Mouse (Mus musculus) testis, adult 2 months (tissue): ENCODE measurements at regions not wholly inside any gene's neighbourhood (a gene's known extent, or its start where the extent isn't known, plus 50 kb on each side); places are given as distances from the start of the nearest gene placed in this dataset.

Experiments used
- CTCF ChIP-seq: fragments of 200-500 bp; IDR thresholded peaks from 2 replicates; pipeline ENCODE4 v1.5.1; 2012; ENCODE audit warnings: low read depth, mild to moderate bottlenecking, inconsistent platforms, low read length, moderate library complexity; ENCODE audit not compliant: control insufficient read depth, insufficient read depth, insufficient replicate concordance
- POLR2A ChIP-seq: fragments of 200-500 bp; IDR thresholded peaks from 2 replicates; pipeline ENCODE4 v1.6.1; 2012; ENCODE audit warnings: low read depth, mild to moderate bottlenecking, inconsistent platforms, low read length, moderate library complexity; ENCODE audit not compliant: control insufficient read depth

- TF ChIP-seq POLR2A (no peak), CTCF (no peak)
Measured at GRCm38 (mm10) chr1:72030763-72031405, 181.2 kb downstream of the Mreg start.
